Mouse (Mus musculus): ENCODE measurements around the gene Foxn3. TPM values are rescaled to one million over a fixed set of nuclear protein-coding genes. Genes with fewer than 3 reads are reported as not detected.
A peak's percentile ranks its signal among the peaks of the same experiment; 100 is the strongest.

The Foxn3 gene
- polyA plus RNA-seq, 1 experiment: 61.0 TPM

DNA sequence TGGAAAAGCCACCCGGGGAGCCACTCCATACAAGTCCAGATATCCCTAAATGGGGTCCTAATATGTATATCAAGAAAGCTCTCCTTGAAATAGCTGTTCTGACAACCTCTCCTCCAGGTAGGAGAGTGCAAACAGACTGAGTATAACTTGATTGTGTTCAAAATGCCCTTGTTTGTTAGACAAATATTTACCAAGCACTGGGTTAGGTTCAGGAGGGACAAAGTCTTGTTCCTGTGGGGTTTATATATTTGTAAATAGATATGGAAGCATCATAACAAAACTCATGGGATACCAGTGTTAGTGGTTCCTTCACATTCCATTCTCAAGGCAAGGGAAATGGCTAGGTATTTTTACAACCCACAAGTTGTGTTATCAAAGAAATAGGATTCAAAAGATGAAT lies 166.9 kb downstream of the Foxn3 start:
- Histone ChIP-seq H3K27me3 (ENCODE audit: control insufficient read depth, insufficient read depth, low read length, poor library complexity, severe bottlenecking) (no peaks in the 10 kb centered on the region), H3K9ac (ENCODE audit: low read depth, poor library complexity, severe bottlenecking) (no peak overlapping the region), H3K27ac (ENCODE audit: insufficient read depth, low read length) (no peak overlapping the region), H3K4me3 (ENCODE audit: low read depth, low read length) (no peak overlapping the region), H3K36me3 (ENCODE audit: control insufficient read depth, insufficient read depth, low read length, poor library complexity, severe bottlenecking) (no peaks in the 10 kb centered on the region), H3K4me1 (ENCODE audit: control insufficient read depth, insufficient read depth, low read length) (peaks cover 4% of the 10 kb centered on the region), H3K9me3 (replicated peaks; ENCODE audit: control insufficient read depth, insufficient read depth, low read length, poor library complexity, severe bottlenecking) (no peaks in the 10 kb centered on the region)
- no peak for TF ChIP-seq CTCF (IDR thresholded peaks at IDR 0.05; ENCODE audit: low read depth, low read length)
- no peak for TF ChIP-seq EP300 (IDR thresholded peaks at IDR 0.05; ENCODE audit: insufficient read depth, low read depth, low read length)
- TF ChIP-seq POLR2A (IDR thresholded peaks at IDR 0.05; ENCODE audit: insufficient read depth, low read length): no peak

DNA sequence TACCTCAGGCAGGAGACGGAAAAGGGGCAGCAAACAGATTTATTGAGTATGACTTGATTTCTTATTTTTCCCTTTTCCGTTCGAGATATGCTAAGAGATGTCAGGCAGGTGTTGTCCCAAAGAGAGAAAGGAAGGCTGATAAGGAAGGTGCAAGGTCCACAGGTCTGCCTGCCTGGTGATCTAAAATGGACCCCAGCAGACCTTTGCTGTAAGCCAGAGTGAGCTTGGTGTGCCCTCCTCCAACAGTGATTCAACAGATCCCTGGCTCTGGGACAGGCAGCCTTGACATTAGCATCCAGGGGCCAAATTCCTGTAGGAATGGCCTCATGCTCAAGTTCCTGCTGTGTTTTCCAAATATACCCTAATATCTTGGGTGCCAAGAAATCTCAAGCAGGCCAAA lies 168.3 kb downstream of the Foxn3 start:
- no peak overlapping the region for H3K27ac ChIP-seq (ENCODE audit: insufficient read depth, low read length)
- H3K4me3 ChIP-seq (ENCODE audit: low read depth, low read length): no peak overlapping the region
- H3K9ac ChIP-seq (ENCODE audit: low read depth, poor library complexity, severe bottlenecking): no peak overlapping the region
- H3K9me3 ChIP-seq (replicated peaks; ENCODE audit: control insufficient read depth, insufficient read depth, low read length, poor library complexity, severe bottlenecking): no peaks in the 10 kb centered on the region
- no peaks in the 10 kb centered on the region for H3K36me3 ChIP-seq (ENCODE audit: control insufficient read depth, insufficient read depth, low read length, poor library complexity, severe bottlenecking)
- H3K4me1 ChIP-seq (ENCODE audit: control insufficient read depth, insufficient read depth, low read length): peaks cover 4% of the 10 kb centered on the region
- TF ChIP-seq POLR2A (IDR thresholded peaks at IDR 0.05; ENCODE audit: insufficient read depth, low read length) (no peak), EP300 (IDR thresholded peaks at IDR 0.05; ENCODE audit: insufficient read depth, low read depth, low read length) (no peak), CTCF (IDR thresholded peaks at IDR 0.05; ENCODE audit: low read depth, low read length) (no peak)
- H3K27me3 ChIP-seq (ENCODE audit: control insufficient read depth, insufficient read depth, low read length, poor library complexity, severe bottlenecking): no peaks in the 10 kb centered on the region

GRCm38 (mm10) chr12:99394676-99395075 lies 168.7 kb downstream of the Foxn3 start:
- H3K9ac ChIP-seq (ENCODE audit: low read depth, poor library complexity, severe bottlenecking): no peak overlapping the region
- H3K9me3 ChIP-seq (replicated peaks; ENCODE audit: control insufficient read depth, insufficient read depth, low read length, poor library complexity, severe bottlenecking): no peaks in the 10 kb centered on the region
- TF ChIP-seq POLR2A (IDR thresholded peaks at IDR 0.05; ENCODE audit: insufficient read depth, low read length): no peak
- no peak for TF ChIP-seq EP300 (IDR thresholded peaks at IDR 0.05; ENCODE audit: insufficient read depth, low read depth, low read length)
- no peak for TF ChIP-seq CTCF (IDR thresholded peaks at IDR 0.05; ENCODE audit: low read depth, low read length)
- H3K4me3 ChIP-seq (ENCODE audit: low read depth, low read length): no peak overlapping the region
- H3K27ac ChIP-seq (ENCODE audit: insufficient read depth, low read length): no peak overlapping the region
- peaks cover 4% of the 10 kb centered on the region for H3K4me1 ChIP-seq (ENCODE audit: control insufficient read depth, insufficient read depth, low read length)
- H3K27me3 ChIP-seq (ENCODE audit: control insufficient read depth, insufficient read depth, low read length, poor library complexity, severe bottlenecking): no peaks in the 10 kb centered on the region
- no peaks in the 10 kb centered on the region for H3K36me3 ChIP-seq (ENCODE audit: control insufficient read depth, insufficient read depth, low read length, poor library complexity, severe bottlenecking)

DNA sequence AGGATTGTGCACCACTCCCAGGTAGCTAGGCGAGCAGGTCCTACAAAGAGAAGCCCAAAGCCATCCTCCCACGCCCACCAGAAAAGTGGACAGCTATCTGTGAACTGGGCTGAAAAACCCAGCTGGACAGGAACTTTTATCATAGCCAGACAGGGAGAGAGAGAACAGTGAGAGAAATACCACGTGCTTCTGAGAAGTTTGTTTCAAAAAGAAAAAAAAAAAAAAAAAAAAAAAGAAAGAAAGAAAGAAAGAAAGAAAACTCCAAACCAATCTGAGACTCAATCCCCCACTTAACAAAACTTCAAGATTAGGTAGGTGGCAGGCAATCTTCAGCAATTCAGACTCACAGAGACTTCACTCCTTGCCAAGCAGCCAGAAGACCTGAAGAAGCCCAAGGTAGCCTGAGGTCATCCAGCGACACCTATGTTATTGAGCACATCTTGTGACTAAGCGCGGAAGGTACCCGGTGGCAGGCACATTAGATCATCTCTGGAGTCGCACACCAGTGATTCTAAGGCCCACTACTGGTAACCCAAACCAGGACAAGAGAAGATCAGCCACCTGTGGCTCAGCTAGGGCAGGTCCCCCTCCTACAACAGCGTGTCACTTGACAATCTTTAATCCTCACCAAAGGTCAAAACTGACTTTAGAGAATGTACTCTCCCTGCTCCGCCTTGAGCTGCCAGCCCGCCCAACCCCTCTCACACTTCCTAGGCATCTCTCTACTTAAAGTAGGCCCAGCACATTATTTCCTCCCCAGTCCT lies 169.3 kb downstream of the Foxn3 start:
- no peaks in the 10 kb centered on the region for H3K27me3 ChIP-seq (ENCODE audit: control insufficient read depth, insufficient read depth, low read length, poor library complexity, severe bottlenecking)
- H3K4me1 ChIP-seq (ENCODE audit: control insufficient read depth, insufficient read depth, low read length): peaks cover 4% of the 10 kb centered on the region
- no peaks in the 10 kb centered on the region for H3K36me3 ChIP-seq (ENCODE audit: control insufficient read depth, insufficient read depth, low read length, poor library complexity, severe bottlenecking)
- peak overlapping the region; percentile 87 for H3K9ac ChIP-seq (ENCODE audit: low read depth, poor library complexity, severe bottlenecking)
- 0 out of 2 replicates have a peak overlapping the region, but pooled peaks have one; percentile 15 for H3K27ac ChIP-seq (ENCODE audit: insufficient read depth, low read length)
- TF ChIP-seq POLR2A (IDR thresholded peaks at IDR 0.05; ENCODE audit: insufficient read depth, low read length): no peak
- TF ChIP-seq CTCF (IDR thresholded peaks at IDR 0.05; ENCODE audit: low read depth, low read length): no peak
- no peak for TF ChIP-seq EP300 (IDR thresholded peaks at IDR 0.05; ENCODE audit: insufficient read depth, low read depth, low read length)
- peak overlapping the region; percentile 79 for H3K4me3 ChIP-seq (ENCODE audit: low read depth, low read length)
- no peaks in the 10 kb centered on the region for H3K9me3 ChIP-seq (replicated peaks; ENCODE audit: control insufficient read depth, insufficient read depth, low read length, poor library complexity, severe bottlenecking)

GRCm38 (mm10) chr12:99392944-99393866 lies 170.2 kb downstream of the Foxn3 start:
- Histone ChIP-seq H3K4me1 (ENCODE audit: control insufficient read depth, insufficient read depth, low read length) (peaks cover 4% of the 10 kb centered on the region), H3K9ac (ENCODE audit: low read depth, poor library complexity, severe bottlenecking) (peak overlapping the region; percentile 87), H3K27me3 (ENCODE audit: control insufficient read depth, insufficient read depth, low read length, poor library complexity, severe bottlenecking) (no peaks in the 10 kb centered on the region), H3K27ac (ENCODE audit: insufficient read depth, low read length) (peak overlapping the region; percentile 15), H3K9me3 (replicated peaks; ENCODE audit: control insufficient read depth, insufficient read depth, low read length, poor library complexity, severe bottlenecking) (no peaks in the 10 kb centered on the region), H3K36me3 (ENCODE audit: control insufficient read depth, insufficient read depth, low read length, poor library complexity, severe bottlenecking) (peaks cover 5% of the 10 kb centered on the region; the same call in 1 of the 2 replicates), H3K4me3 (ENCODE audit: low read depth, low read length) (peak overlapping the region; percentile 79)
- TF ChIP-seq CTCF (IDR thresholded peaks at IDR 0.05; ENCODE audit: low read depth, low read length) (no peak), EP300 (IDR thresholded peaks at IDR 0.05; ENCODE audit: insufficient read depth, low read depth, low read length) (peak; percentile 73; the same call in 1 of the 2 replicates), POLR2A (IDR thresholded peaks at IDR 0.05; ENCODE audit: insufficient read depth, low read length) (no peak)

Measured in ES-Bruce4 (cell line).